Mouse (Mus musculus) cerebellum, postnatal 25 days (tissue): ENCODE measurements around the gene Peli2.

Experiments
- DNase-seq, 2 experiments: peaks; one replicate each; pipeline ENCODE4 v3.0.0; 2021; ENCODE audit warnings: mixed read lengths in 2 of 2

Peli2 gene

DNA sequence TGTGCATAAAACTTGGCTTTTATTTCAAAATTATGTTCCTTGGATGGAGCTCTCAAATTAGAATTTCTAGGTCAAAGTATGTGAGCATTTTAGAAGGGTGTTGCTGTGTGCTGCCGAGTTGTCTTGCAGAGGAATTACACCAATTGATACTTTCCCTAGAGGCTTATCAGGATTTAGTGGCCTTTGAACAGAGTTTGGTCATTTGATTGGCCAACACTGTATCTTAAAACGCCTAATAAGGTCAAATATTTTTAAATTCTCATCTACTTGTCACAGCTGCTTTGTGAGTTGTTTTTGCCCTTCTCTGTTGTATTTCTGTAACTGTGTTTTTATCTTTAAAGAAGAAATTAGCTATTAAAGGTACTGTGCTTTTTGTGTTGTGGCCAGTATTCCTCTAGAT lies 32.4 kb downstream of the Peli2 start:
- no peak for DNase-seq

- no peak for DNase-seq
Observed at GRCm38 (mm10) chr14:48153865-48154511, 33.4 kb downstream of the Peli2 start.

GRCm38 (mm10) chr14:48154641-48155040 lies 34.0 kb downstream of the Peli2 start:
- peak in 1 of 2 experiments; percentile 4 for DNase-seq

DNA sequence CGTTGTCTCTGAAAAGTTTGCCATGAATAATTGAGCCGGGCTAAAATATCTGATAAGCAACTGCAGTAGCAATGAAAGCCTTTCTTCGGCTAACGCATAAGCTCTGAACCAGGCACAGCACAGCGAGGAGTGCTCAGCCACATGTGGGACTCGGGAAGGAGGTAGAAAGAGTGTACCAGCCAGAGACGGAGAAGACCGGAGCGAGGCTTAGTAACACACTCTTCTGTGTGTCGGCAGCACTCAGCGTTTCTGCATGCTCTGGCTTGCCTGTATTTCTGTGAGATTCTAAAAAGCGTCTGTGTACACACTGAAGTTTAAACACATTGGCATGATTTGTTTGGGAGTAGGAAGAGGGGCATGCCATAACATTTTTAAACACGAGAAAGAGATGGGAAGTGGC lies 34.5 kb downstream of the Peli2 start:
- peak in 1 of 2 experiments; percentile 4 for DNase-seq

DNA sequence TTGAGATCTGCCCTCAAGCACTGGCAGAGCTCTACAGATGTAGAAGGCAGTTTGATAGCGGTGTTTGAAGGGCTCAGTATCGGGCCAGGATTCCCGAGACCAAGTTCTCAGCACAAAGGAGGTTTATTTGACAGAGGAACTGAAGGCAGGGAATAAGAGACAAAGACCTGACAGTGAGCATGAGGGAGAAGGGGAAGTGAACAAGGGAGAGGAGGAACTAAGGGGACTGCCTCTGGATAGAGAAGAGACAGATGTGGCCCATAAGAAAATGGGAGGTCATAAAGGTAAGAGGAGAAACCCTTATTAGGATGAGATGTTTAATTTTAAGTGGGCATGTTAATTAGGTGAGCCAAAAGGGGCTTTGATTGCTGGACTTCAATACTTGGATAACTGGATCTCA lies 36.5 kb downstream of the Peli2 start:
- DNase-seq, result no peak

DNA sequence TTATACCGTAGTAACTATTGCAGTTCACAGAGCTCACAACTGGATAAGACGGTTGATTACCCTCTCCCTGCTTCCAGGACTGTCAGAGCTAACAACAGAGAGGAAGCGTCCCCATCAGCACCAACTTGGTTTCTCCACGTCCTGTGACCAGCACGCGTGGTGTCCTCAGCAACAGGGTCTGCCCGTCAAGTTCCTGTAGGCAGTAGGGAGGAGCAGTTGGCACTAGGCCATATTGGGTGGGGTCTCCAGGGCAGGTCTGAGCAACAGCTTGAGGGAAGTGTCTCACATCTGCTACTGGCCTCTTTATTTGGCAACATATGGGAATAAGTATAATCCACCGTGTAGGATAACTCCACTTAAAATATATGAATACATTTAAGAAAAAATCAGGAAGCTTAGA lies 37.2 kb downstream of the Peli2 start:
- DNase-seq, result no peak

- no peak for DNase-seq
Observed at GRCm38 (mm10) chr14:48159401-48159800, 38.8 kb downstream of the Peli2 start.

DNA sequence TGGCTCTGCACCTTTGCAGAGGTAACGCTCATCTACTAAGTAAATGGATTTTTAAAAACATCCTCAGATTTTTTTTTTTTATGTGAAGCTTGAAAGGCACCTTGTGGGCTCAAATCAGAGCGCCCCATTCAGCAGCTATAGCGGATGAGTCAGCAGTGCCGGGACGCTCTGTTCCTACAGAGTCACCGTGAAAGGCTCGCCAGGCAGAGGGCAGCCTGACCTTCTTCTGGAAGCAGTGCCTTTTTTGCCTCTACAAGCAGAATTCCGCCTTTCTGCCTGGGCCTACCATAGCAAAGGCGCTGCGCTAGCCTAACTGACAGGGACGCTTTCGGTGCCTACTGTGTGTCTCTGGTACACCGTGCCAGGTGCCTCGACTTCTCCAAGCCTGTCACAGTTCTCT lies 41.8 kb downstream of the Peli2 start:
- peak; percentile 57 to 72 for DNase-seq

GRCm38 (mm10) chr14:48164917-48165316 lies 44.3 kb downstream of the Peli2 start:
- no peak for DNase-seq

DNA sequence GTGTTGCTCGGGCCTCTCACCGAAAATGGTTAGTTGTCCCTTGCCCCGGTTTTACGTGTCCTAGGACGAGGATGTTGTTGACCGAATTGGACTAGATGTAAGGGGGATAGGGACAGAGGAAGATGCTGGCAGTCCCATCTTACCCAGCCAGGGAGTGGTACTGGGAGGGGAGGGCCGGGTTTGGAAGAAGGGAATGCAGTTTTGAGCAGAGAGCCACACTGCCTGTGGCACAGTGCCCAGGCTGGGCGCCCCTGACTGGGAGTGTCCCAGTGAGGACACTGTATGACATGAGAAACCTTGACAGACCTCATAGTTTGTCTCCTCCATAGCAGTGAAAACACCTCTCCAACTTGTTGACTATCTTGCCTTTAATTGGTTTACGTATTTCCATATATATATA lies 45.8 kb downstream of the Peli2 start:
- DNase-seq, result peak in 1 of 2 experiments; percentile 47

DNA sequence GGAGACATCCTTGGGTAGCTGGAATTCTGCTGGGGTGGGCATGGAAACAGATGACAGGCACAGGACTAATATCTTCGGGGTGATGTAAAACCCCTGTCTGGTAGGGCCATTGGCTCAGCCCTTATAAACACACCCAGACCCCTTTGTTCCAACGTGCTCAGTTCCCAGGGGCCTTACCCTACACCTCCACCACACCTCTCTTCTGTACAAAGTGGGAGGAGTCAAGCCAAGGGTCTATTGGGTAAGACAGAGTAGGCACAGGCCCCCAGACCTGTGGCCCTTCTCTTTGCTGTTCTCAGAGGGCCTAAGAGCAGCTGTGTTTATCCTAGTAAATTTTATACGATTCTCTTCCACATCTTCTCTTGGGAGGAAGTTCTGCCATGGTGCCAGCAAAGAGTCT lies 46.4 kb downstream of the Peli2 start:
- DNase-seq, result no peak

DNA sequence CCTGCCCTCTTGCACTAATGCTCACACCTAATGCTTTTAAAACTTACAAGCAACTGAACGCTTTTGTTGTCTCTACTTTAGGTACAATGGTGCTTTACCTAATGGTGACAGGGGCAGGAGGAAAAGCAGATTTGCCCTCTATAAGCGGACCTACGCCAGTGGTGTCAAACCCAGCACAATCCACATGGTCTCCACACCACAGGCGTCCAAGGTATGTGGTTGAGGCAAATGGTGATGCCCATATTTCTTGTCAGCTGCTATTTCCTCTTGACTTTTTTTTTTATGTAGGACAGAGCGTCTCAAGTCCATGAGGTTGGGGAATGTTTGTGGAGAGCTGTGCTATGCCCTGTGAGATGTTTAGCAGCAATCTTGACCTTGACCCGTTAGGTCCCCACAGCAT lies 47.5 kb downstream of the Peli2 start:
- no peak for DNase-seq

GRCm38 (mm10) chr14:48169970-48170369 lies 49.3 kb downstream of the Peli2 start:
- peak; percentile 58 to 81 for DNase-seq

DNA sequence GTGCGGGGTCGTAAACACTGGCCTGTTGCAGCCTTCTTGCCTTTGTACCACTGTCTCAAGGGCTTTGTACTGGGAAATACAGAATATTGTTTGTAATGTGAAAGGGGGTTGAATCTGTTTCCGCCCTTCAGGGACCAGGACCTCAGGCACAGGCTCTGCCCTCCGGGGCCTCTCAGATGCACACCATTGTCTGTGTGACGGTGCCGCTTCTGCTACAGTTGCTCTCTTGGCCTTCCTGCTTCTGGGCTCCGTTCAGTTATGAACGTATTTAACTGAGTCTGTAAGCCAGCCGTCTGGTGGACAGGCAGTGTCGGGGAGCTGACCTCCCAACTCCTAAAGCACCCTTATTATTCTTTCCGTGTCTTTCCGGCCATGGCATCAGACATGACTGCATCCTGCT lies 50.6 kb downstream of the Peli2 start:
- DNase-seq, result no peak

DNA sequence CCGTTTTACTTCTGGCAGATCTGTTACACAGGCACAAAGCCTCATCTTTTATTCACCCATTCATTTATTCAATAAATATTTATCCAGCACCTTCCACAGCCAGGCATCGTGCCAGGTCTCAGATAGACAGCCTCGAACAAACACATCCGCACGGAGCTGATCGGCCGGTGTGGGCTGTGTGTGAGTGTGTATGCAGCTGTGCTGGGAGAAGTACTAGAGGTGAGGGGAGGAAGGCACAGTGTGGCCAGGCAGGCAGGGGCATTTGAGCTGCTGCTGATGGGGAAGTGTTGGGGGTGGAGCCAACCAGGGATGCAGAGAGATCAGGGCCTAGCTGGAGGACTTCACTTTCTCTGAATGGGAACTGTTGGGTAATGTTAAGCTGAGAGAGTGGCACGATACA lies 51.4 kb downstream of the Peli2 start:
- DNase-seq, result peak in 1 of 2 experiments; percentile 43

DNA sequence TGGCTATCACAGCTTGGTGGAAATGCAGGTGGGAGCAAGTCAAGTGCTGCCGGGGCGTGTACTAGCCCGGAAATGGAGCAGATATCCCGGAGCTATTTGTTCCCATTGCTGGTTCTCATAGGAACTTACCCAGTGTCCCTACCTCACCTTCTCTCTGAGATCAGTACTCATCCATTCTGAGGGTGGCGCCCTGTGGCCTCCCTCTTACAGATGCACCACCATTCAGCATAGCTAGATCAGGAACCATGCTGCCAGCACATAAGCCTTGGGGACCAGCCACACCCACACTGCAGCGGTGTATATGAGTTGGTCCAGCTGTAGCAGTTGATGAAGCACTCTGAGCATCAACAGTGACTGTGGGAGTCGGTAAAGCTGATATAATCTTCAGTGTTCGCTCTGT lies 52.3 kb downstream of the Peli2 start:
- DNase-seq, result no peak

DNA sequence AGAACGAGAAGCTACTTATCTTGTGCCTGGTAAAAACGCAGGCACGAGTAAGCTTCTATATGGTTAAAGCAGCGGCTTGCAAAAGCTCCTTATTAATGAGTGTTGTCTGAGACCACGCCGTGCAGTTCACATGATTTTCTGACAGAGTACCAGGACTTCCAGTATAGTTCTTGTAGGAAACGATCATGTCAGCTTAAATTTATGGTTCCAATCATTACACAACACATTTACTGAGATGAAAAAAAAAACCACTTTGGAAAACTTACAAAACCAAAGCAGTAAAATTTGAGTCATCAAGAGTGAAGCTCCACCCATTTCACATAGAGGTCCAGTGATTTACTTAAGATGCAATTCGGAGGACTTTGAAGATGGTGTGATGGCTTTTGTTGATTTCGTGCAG lies 53.2 kb downstream of the Peli2 start:
- DNase-seq, result peak in 1 of 2 experiments; percentile 0

DNA sequence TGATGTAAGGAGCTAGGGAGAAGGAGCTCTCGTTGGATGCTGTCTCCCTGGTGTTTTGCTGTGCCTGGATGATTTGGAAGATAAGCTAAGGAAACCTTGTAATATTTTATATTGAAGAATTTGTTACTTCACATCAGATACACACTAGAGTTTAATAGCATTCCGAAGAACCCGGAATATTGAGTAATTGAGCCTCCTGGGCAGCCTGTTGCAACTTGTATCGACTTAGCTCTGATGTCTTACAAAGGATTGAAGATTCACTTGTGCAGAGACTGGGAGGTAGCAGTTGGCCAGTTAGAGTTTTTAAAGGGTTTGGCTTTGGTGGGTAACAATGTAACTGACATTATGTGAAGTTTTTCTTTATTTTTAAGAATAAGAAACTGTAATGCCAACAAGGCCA lies 53.7 kb downstream of the Peli2 start:
- no peak for DNase-seq

- DNase-seq, result peak in 1 of 2 experiments; percentile 1
Observed at GRCm38 (mm10) chr14:48175115-48175514, 54.5 kb downstream of the Peli2 start.

GRCm38 (mm10) chr14:48178304-48178995 lies 57.8 kb downstream of the Peli2 start:
- DNase-seq, result no peak

DNA sequence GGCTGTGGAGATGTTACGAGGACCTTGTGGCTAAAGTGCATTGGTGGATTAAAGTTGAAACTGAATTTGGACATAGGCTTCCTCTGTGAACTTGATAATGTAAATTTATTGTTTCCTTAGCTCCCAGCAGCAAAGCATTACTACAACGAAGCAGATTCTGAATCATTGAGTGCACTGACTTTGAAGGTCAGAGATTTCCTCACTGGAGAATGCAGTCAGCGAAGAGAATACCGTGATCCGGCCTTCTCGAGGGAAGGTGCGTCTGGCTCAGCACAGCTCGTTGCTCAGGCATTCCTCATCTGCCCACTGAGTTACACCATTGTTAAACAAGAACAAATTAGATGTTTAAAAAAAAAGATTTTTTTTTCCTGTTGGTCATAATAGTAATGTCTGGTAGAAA lies 58.4 kb downstream of the Peli2 start:
- no peak for DNase-seq

GRCm38 (mm10) chr14:48186302-48186701 lies 65.7 kb downstream of the Peli2 start:
- no peak for DNase-seq

GRCm38 (mm10) chr14:48187100-48187499 lies 66.5 kb downstream of the Peli2 start:
- DNase-seq, result no peak

DNA sequence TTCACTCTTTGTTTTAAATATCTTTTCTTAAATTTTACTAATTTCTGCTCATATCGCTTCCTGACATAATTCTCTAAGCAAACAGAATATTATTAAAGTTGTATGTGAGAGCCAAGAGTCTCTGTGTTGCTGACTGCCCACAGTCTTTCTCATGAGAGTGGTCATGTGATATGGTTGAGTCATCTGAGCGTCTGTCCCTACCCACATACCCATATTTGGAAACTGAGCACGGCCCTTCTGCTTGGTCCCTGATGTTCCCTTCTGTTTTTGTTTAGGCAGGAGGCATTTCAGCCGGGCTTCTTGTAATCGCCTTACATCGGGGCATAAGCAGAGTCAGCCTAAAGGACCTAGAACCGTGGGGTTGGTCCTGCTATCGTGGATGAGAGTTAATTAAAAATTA lies 68.7 kb downstream of the Peli2 start:
- peak in 1 of 2 experiments; percentile 59 for DNase-seq

- peak; percentile 49 to 52 for DNase-seq
Observed at GRCm38 (mm10) chr14:48190946-48191345, 70.3 kb downstream of the Peli2 start.
